Mouse (Mus musculus) left cerebral cortex, postnatal 25 days (tissue): ENCODE data around the gene Actl10. TPM values are rescaled to one million over a fixed set of nuclear protein-coding genes. Genes with fewer than 3 reads are reported as not detected.

ENCODE experiments used
- total RNA-seq, 2 experiments: library from RNA; stranded (reverse); gene quantifications; 2 replicates each; pipeline ENCODE4 v1.2.3; 2021

Actl10 gene
- total RNA-seq, 2 experiments from 2014 or later: not detected

Other genes with a start within 250 kb of the Actl10 start
- gene Bpifb9b, start 244.5 kb upstream of the Actl10 start, total RNA-seq: not detected
- 10 to 100 TPM; 11.4 to 17.4 TPM for gene Cdk5rap1, start 178.8 kb upstream of the Actl10 start, total RNA-seq
- gene Snta1, start 143.7 kb upstream of the Actl10 start, total RNA-seq: 10 to 100 TPM; 30.7 to 35.7 TPM
- gene Cbfa2t2, start 115.3 kb upstream of the Actl10 start, total RNA-seq: 10 to 100 TPM; 54.6 to 57.5 TPM
- gene 1700003F12Rik, start 4.7 kb upstream of the Actl10 start, total RNA-seq: 1 to 10 TPM in 1 of 2 experiments, not detected in 1; 1.4 TPM
- 10 to 100 TPM; 82.5 to 88.7 TPM for gene Necab3, start 7.1 kb downstream of the Actl10 start, total RNA-seq
- gene E2f1, start 18.1 kb downstream of the Actl10 start, total RNA-seq: 10 to 100 TPM in 1 of 2 experiments, 1 to 10 TPM in 1; 8.8 to 10.1 TPM
- 10 to 100 TPM; 11.4 to 14.1 TPM for gene Pxmp4, start 51.9 kb downstream of the Actl10 start, total RNA-seq
- gene Zfp341, start 61.5 kb downstream of the Actl10 start, total RNA-seq: 10 to 100 TPM; 12.1 to 13.1 TPM
- not detected for gene 4930519P11Rik, start 61.7 kb downstream of the Actl10 start, total RNA-seq
- 100 to 1,000 TPM; 215 to 218 TPM for gene Chmp4b, start 99.9 kb downstream of the Actl10 start, total RNA-seq
- not detected for gene Gm14214, start 218.3 kb downstream of the Actl10 start, total RNA-seq
- gene Raly, start 239.3 kb downstream of the Actl10 start, total RNA-seq: 100 to 1,000 TPM in 1 of 2 experiments, 10 to 100 TPM in 1; 99.4 to 101 TPM
- not detected for gene a, start 239.6 kb downstream of the Actl10 start, total RNA-seq